In genomic region chr7:98771134-98771775, GRCm38 (mm10) we compare ENCODE assay signal across 12 mouse cellular contexts.
A peak's percentile ranks its signal among the peaks of the same experiment; 100 is the strongest.
DNase-seq lines count a peak whose midpoint lies in the region; ATAC-seq and TF ChIP-seq lines count a peak whose summit lies in the region.
"Had no signal": no experiment of that assay in that cellular context is flagged by ENCODE, and none has a peak within 500 bp of the region (broad histone marks: within the 10 kb centered on the region; RNA-seq: fewer than 3 reads in every experiment).

No protein-coding gene starts in this region.

- H3K9me3 ChIP-seq in kidney, embryonic 15.5 days (replicated peaks) = no peaks in the 10 kb centered on the region
- H3K9me3 ChIP-seq in CH12.LX (replicated peaks; ENCODE audit: low read length) = no peaks in the 10 kb centered on the region
- H3K9me3 ChIP-seq in embryonic facial prominence, embryonic 13.5 days = no peaks in the 10 kb centered on the region
- no peaks in the 10 kb centered on the region for H3K9me3 ChIP-seq in forebrain, embryonic 12.5 days
- no peaks in the 10 kb centered on the region for H3K9me3 ChIP-seq in intestine, postnatal 0 days (ENCODE audit: control insufficient read depth)
- H3K9me3 ChIP-seq: hindbrain, embryonic 15.5 days had no signal

- 50% methylated on average over 7 of the region's 7 CpGs for WGBS in kidney, embryonic 15.5 days
- 63% methylated on average over 7 of the region's 7 CpGs for WGBS in kidney, adult 2 months
- 48% methylated on average over 7 of the region's 7 CpGs for WGBS in embryonic facial prominence, embryonic 13.5 days
- WGBS in forebrain, embryonic 12.5 days = 48% methylated on average over 7 of the region's 7 CpGs
- 54% methylated on average over 7 of the region's 7 CpGs for WGBS in intestine, postnatal 0 days

- in situ Hi-C loops in CH12.LX (cut with MboI; ENCODE audit: low pct_ligation_motif_present, low pct_unique_long_range_greater_than_20kb, low sequenced_read_pairs) = no loop called here

- DNase-seq in kidney, adult 2 months = no peak
- DNase-seq in CH12.LX (ENCODE audit: extremely low read depth) = no peak
- DNase-seq in cerebellum, adult 11 months = peak; percentile 18
- no peak for DNase-seq in gastrocnemius, postnatal 10 days
- DNase-seq: left cerebral cortex, postnatal 4 days; lung, postnatal 14 days had no signal

- peak overlapping the region; percentile 46; the same call in 1 of the 2 replicates for H3K27ac ChIP-seq in kidney, embryonic 15.5 days
- H3K27ac ChIP-seq in kidney, adult 2 months (ENCODE audit: insufficient read depth, low read depth, low read length) = no peak overlapping the region
- no peak overlapping the region for H3K27ac ChIP-seq in CH12.LX (ENCODE audit: insufficient read depth, low read depth)
- 0 out of 2 replicates have a peak overlapping the region, but pooled peaks have one; percentile 48 for H3K27ac ChIP-seq in embryonic facial prominence, embryonic 13.5 days
- H3K27ac ChIP-seq in forebrain, embryonic 12.5 days = no peak overlapping the region
- no peak overlapping the region for H3K27ac ChIP-seq in intestine, postnatal 0 days (ENCODE audit: low read depth, low read length)
- H3K27ac ChIP-seq: hindbrain, embryonic 15.5 days had no signal

- no peak overlapping the region for H3K4me3 ChIP-seq in kidney, embryonic 15.5 days (replicated peaks)
- no peak overlapping the region for H3K4me3 ChIP-seq in kidney, adult 2 months (ENCODE audit: insufficient read depth, low read depth, low read length)
- H3K4me3 ChIP-seq in CH12.LX (replicated peaks in 1 of 3; ENCODE audit: low read depth in 2 of 3, low read length in 2 of 3, poor library complexity in 1 of 3) = no peak overlapping the region
- H3K4me3 ChIP-seq in embryonic facial prominence, embryonic 13.5 days = no peak overlapping the region
- H3K4me3 ChIP-seq in forebrain, embryonic 12.5 days (replicated peaks) = no peak overlapping the region
- H3K4me3 ChIP-seq in intestine, postnatal 0 days (ENCODE audit: low read depth, low read length) = no peak overlapping the region
- H3K4me3 ChIP-seq: hindbrain, embryonic 15.5 days had no signal

- peaks cover 38% of the 10 kb centered on the region for H3K4me1 ChIP-seq in kidney, embryonic 15.5 days
- H3K4me1 ChIP-seq in kidney, adult 2 months (ENCODE audit: control insufficient read depth, insufficient read depth, low read length) = no peaks in the 10 kb centered on the region
- H3K4me1 ChIP-seq in CH12.LX (ENCODE audit: control insufficient read depth in 1 of 2, insufficient read depth in 2 of 2) = peaks cover 15 to 50% of the 10 kb centered on the region in 2 experiments
- peaks cover 23% of the 10 kb centered on the region for H3K4me1 ChIP-seq in embryonic facial prominence, embryonic 13.5 days
- peaks cover 6% of the 10 kb centered on the region for H3K4me1 ChIP-seq in forebrain, embryonic 12.5 days
- H3K4me1 ChIP-seq in intestine, postnatal 0 days (replicated peaks; ENCODE audit: control insufficient read depth, insufficient read depth, low read length) = 0 out of 2 replicates have a peak, but pooled peaks cover 9% of the 10 kb centered on the region

- no peak for ATAC-seq in kidney, embryonic 15.5 days (replicated peaks; ENCODE audit: low FRiP score)
- no peak for ATAC-seq in embryonic facial prominence, embryonic 13.5 days (ENCODE audit: insufficient number of reproducible peaks, insufficient read depth, low FRiP score, low TSS enrichment, low read depth)
- no peak for ATAC-seq in forebrain, embryonic 12.5 days (ENCODE audit: low FRiP score)
- ATAC-seq in intestine, postnatal 0 days = no peak
- ATAC-seq: Patski had no signal

- TF ChIP-seq CTCF in kidney, adult 2 months (conservative IDR thresholded peaks at IDR 0.05; ENCODE audit: insufficient read depth, insufficient read length, low read depth, low read length) = no peak
- TF ChIP-seq CTCF in CH12.LX (conservative IDR thresholded peaks at IDR 0.05 in 1 of 2, IDR thresholded peaks at IDR 0.05 in 1 of 2; ENCODE audit: low read depth in 2 of 2, low read length in 2 of 2) = no peak
- TF ChIP-seq CTCF in intestine, postnatal 0 days (IDR thresholded peaks at IDR 0.05; ENCODE audit: low read depth) = no peak

- no peaks in the 10 kb centered on the region for H3K79me2 ChIP-seq in CH12.LX (replicated peaks; ENCODE audit: control insufficient read depth, extremely low read depth, insufficient read depth, poor library complexity, severe bottlenecking)

- H3K36me3 ChIP-seq in kidney, embryonic 15.5 days = no peaks in the 10 kb centered on the region
- no peaks in the 10 kb centered on the region for H3K36me3 ChIP-seq in kidney, adult 2 months (ENCODE audit: control insufficient read depth, insufficient read depth, low read length)
- H3K36me3 ChIP-seq in CH12.LX (replicated peaks in 1 of 2; ENCODE audit: control insufficient read depth in 1 of 2, insufficient read depth in 1 of 2, low read length in 1 of 2) = no peaks in the 10 kb centered on the region
- H3K36me3 ChIP-seq in embryonic facial prominence, embryonic 13.5 days = no peaks in the 10 kb centered on the region
- no peaks in the 10 kb centered on the region for H3K36me3 ChIP-seq in forebrain, embryonic 12.5 days (replicated peaks)
- no peaks in the 10 kb centered on the region for H3K36me3 ChIP-seq in intestine, postnatal 0 days (ENCODE audit: control insufficient read depth, insufficient read depth)
- H3K36me3 ChIP-seq: hindbrain, embryonic 15.5 days had no signal

- peaks cover 61% of the 10 kb centered on the region for H3K27me3 ChIP-seq in kidney, embryonic 15.5 days
- no peaks in the 10 kb centered on the region for H3K27me3 ChIP-seq in kidney, adult 2 months (replicated peaks; ENCODE audit: control insufficient read depth, insufficient read depth, low read length)
- H3K27me3 ChIP-seq in CH12.LX (replicated peaks) = peaks cover 14% of the 10 kb centered on the region
- no peaks in the 10 kb centered on the region for H3K27me3 ChIP-seq in embryonic facial prominence, embryonic 13.5 days
- H3K27me3 ChIP-seq in forebrain, embryonic 12.5 days = peaks cover 6% of the 10 kb centered on the region; the same call in 1 of the 2 replicates
- H3K27me3 ChIP-seq in intestine, postnatal 0 days (replicated peaks; ENCODE audit: control insufficient read depth, insufficient read depth, low read length) = no peaks in the 10 kb centered on the region
- H3K27me3 ChIP-seq: hindbrain, embryonic 15.5 days had no signal

- no peak for TF ChIP-seq POLR2A in kidney, adult 2 months (IDR thresholded peaks at IDR 0.05; ENCODE audit: low read depth, low read length)
- TF ChIP-seq POLR2A in CH12.LX (IDR thresholded peaks at IDR 0.05; ENCODE audit: low read depth, low read length) = no peak

- TF ChIP-seq EP300 in CH12.LX (IDR thresholded peaks at IDR 0.05; ENCODE audit: low read length) = no peak

- H3K9ac ChIP-seq in kidney, embryonic 15.5 days = no peak overlapping the region
- H3K9ac ChIP-seq in CH12.LX (ENCODE audit: insufficient read depth, low read depth) = no peak overlapping the region
- H3K9ac ChIP-seq in embryonic facial prominence, embryonic 13.5 days = no peak overlapping the region
- H3K9ac ChIP-seq in forebrain, embryonic 12.5 days = no peak overlapping the region
- no peak overlapping the region for H3K9ac ChIP-seq in intestine, postnatal 0 days (ENCODE audit: low read depth, low read length)
- H3K9ac ChIP-seq: hindbrain, embryonic 15.5 days had no signal

- dilution Hi-C loops in CH12.LX (cut with MboI; ENCODE audit: extremely low pct_ligation_motif_present, extremely low pct_unique_long_range_greater_than_20kb, low sequenced_read_pairs) = no loop called here

- TF ChIP-seq RAD21 in CH12.LX (IDR thresholded peaks at IDR 0.05; ENCODE audit: low read depth, low read length) = no peak

- no peak overlapping the region for H3K4me2 ChIP-seq in kidney, embryonic 15.5 days
- no peak overlapping the region for H3K4me2 ChIP-seq in CH12.LX (ENCODE audit: insufficient read depth, low read depth, poor library complexity, severe bottlenecking)
- no peak overlapping the region for H3K4me2 ChIP-seq in embryonic facial prominence, embryonic 13.5 days
- H3K4me2 ChIP-seq in forebrain, embryonic 12.5 days = no peak overlapping the region
- H3K4me2 ChIP-seq in intestine, postnatal 0 days (replicated peaks; ENCODE audit: low read depth) = no peak overlapping the region
- H3K4me2 ChIP-seq: hindbrain, embryonic 15.5 days had no signal

TF ChIP-seq in CH12.LX, 34 proteins besides CTCF, POLR2A, EP300 and RAD21:
- TF ChIP-seq JUN (IDR thresholded peaks at IDR 0.05; ENCODE audit: insufficient read depth, low read depth, low read length) (no peak), NRF1 (IDR thresholded peaks at IDR 0.05; ENCODE audit: low read depth, low read length) (no peak), USF2 (conservative IDR thresholded peaks at IDR 0.05; ENCODE audit: low read depth, low read length) (no peak), ELF1 (IDR thresholded peaks at IDR 0.05; ENCODE audit: low read depth, low read length) (0 out of 2 replicates have a peak, but pooled peaks have one; percentile 31), RCOR1 (conservative IDR thresholded peaks at IDR 0.05; ENCODE audit: low read depth, low read length) (no peak), SIN3A (IDR thresholded peaks at IDR 0.05; ENCODE audit: low read length) (no peak), PAX5 (IDR thresholded peaks at IDR 0.05; ENCODE audit: low read length) (no peak)

Comparison
In these comparisons a context has a peak if more than half of its experiments do, and no peak if none do; other contexts are left out.
1. H3K27ac ChIP-seq: peak in kidney, embryonic 15.5 days (single experiment) and embryonic facial prominence, embryonic 13.5 days (single experiment); none in kidney, adult 2 months (single experiment), CH12.LX (single experiment), forebrain, embryonic 12.5 days (single experiment) and intestine, postnatal 0 days (single experiment).